Mouse (Mus musculus) myocyte (in vitro differentiated cells): ENCODE measurements at regions not wholly inside any gene's neighbourhood (a gene's known extent, or its start where the extent isn't known, plus 50 kb on each side); places are given as distances from the start of the nearest gene placed in this dataset.

Experiments used
- CEBPB ChIP-seq: IDR thresholded peaks from 2 replicates; pipeline ENCODE4 v1.6.1; 2011; ENCODE audit warnings: mild to moderate bottlenecking, moderate library complexity; ENCODE audit not compliant: poor library complexity, insufficient read depth, severe bottlenecking
- E2F4 ChIP-seq: IDR thresholded peaks from one replicate; pipeline ENCODE4 v1.6.1; 2011; ENCODE audit warnings: mild to moderate bottlenecking, control low read depth, moderate library complexity; ENCODE audit not compliant: insufficient read depth
- MYOG ChIP-seq, 3 experiments: IDR thresholded peaks; one replicate each; pipeline ENCODE4 v1.6.1; 2011; ENCODE audit warnings: control low read depth in 2 of 3, low read depth in 2 of 3, mild to moderate bottlenecking in 2 of 3; ENCODE audit not compliant: insufficient read length in 2 of 3, control insufficient read depth in 1 of 3, insufficient read depth in 1 of 3
- POLR2A ChIP-seq: IDR thresholded peaks from one replicate; pipeline ENCODE4 v1.6.1; 2011; ENCODE audit warnings: low read depth, mild to moderate bottlenecking, control low read depth, moderate library complexity; ENCODE audit not compliant: insufficient read length
- POLR2AphosphoS2 ChIP-seq: IDR thresholded peaks from one replicate; pipeline ENCODE4 v1.6.1; 2011; ENCODE audit warnings: low read depth, control low read depth; ENCODE audit not compliant: insufficient read length

DNA sequence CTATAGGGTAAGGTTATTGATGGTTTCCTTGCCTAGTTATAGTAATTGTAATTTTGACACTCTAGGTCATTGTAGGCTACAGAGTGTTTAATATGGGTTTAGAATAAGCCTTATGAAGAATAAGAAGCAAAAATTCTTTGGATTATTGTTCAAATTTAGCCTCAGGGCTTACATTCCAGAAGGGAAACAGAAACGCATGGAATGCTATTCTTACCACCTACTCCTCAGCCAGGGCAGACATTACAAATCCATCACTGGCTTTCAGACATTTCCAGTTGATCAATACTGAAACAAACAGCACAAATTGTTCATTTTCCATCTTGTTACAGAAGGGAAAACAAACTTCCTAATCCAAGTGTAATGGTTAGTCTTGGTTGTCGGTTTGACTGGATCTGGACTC, 120.7 kb upstream of the Smim23 start:
- TF ChIP-seq POLR2A: no peak
- TF ChIP-seq MYOG (IDR thresholded peaks at IDR 0.05; ENCODE audit: control insufficient read depth in 1 of 3, insufficient read depth in 1 of 3, insufficient read length in 2 of 3, low read depth in 2 of 3): no peak
- no peak for TF ChIP-seq POLR2AphosphoS2
- no peak for TF ChIP-seq CEBPB
- TF ChIP-seq E2F4: no peak
